Mouse (Mus musculus) neural tube, embryonic 11.5 days (tissue): ENCODE results near the gene Fdps. TPM values are rescaled to one million over a fixed set of nuclear protein-coding genes. Genes with fewer than 3 reads are reported as not detected.

Source experiments
- ATAC-seq: fragments of 200-750 bp; cut with Nextera tagmentation; 2 replicates; pipeline ENCODE4 v1.8.0; 2017; ENCODE audit warnings: moderate number of reproducible peaks, mild to moderate bottlenecking, moderate TSS enrichment, moderate library complexity; ENCODE audit not compliant: insufficient read depth, low FRiP score, low TSS enrichment
- DNase-seq: peaks from one replicate; pipeline ENCODE4 v3.0.0-alpha.2; 2015; ENCODE audit warnings: low spot score
- H3K27ac ChIP-seq: fragments of 300-500 bp; sonication (generic); 2 replicates; pipeline ENCODE4 v1.5.1; 2014; ENCODE audit warnings: low read depth, mild to moderate bottlenecking, low read length
- H3K27me3 ChIP-seq: fragments of 300-500 bp; sonication (generic); 2 replicates; pipeline ENCODE4 v1.6.1; 2014; ENCODE audit warnings: mild to moderate bottlenecking, low read length, mixed read lengths; ENCODE audit not compliant: control insufficient read depth, insufficient read depth
- H3K36me3 ChIP-seq: fragments of 300-500 bp; sonication (generic); 2 replicates; pipeline ENCODE4 v1.6.1; 2014; ENCODE audit warnings: mild to moderate bottlenecking, low read length, moderate library complexity, mixed read lengths; ENCODE audit not compliant: control insufficient read depth, insufficient read depth
- H3K4me1 ChIP-seq: fragments of 300-500 bp; sonication (generic); 2 replicates; pipeline ENCODE4 v1.6.1; 2014; ENCODE audit warnings: low read length, mixed read lengths; ENCODE audit not compliant: control insufficient read depth, insufficient read depth
- H3K4me2 ChIP-seq: fragments of 300-500 bp; sonication (generic); 2 replicates; pipeline ENCODE4 v1.6.1; 2014; ENCODE audit warnings: low read depth, mild to moderate bottlenecking, moderate library complexity
- H3K4me3 ChIP-seq: fragments of 300-500 bp; sonication (generic); 2 replicates; pipeline ENCODE4 v1.5.1; 2014; ENCODE audit warnings: low read depth, low read length
- H3K9ac ChIP-seq: fragments of 300-500 bp; sonication (generic); 2 replicates; pipeline ENCODE4 v1.6.1; 2014; ENCODE audit warnings: mild to moderate bottlenecking, low read length
- H3K9me3 ChIP-seq: fragments of 300-500 bp; sonication (generic); 2 replicates; pipeline ENCODE4 v1.6.1; 2016; ENCODE audit warnings: low read length; ENCODE audit not compliant: control insufficient read depth
- WGBS: fragments of 180-500 bp; shearing (Covaris S2); extraction: QIAGEN DNeasy Blood & Tissue Kit; methylation state at CpG from one replicate; pipeline ENCODE4 v1.1.7; 2014; 5-methylcytosine and 5-hydroxymethylcytosine counted together
- polyA plus RNA-seq: library from polyadenylated mRNA; unstranded; fragments of >200 nt; fragmentation: Nextera tagmentation; extraction: Ambion mirVana; gene quantifications from 2 replicates; pipeline ENCODE4 v1.2.1, GENCODE M21; 2014

Fdps gene
- 384 TPM in 2 replicates for polyA plus RNA-seq

- DNase-seq (peak; percentile 95), ATAC-seq (peak; percentile 99)
- Histone ChIP-seq H3K4me1 (peaks cover 15% of the 10 kb centered on the region), H3K27me3 (no peaks in the 10 kb centered on the region), H3K36me3 (peaks cover 7% of the 10 kb centered on the region), H3K4me2 (peak within 1 kb of the TSS; percentile 87), H3K27ac (0 out of 2 replicates have a peak within 1 kb of the TSS, but pooled peaks have one; percentile 46), H3K9ac (peak within 1 kb of the TSS; percentile 67), H3K4me3 (peak within 1 kb of the TSS; percentile 81), H3K9me3 (no peaks in the 10 kb centered on the region)
- under 1% methylated on average over 26 of the region's 26 CpGs for WGBS
Observed at GRCm38 (mm10) chr3:89101812-89102494, at the start of gene Fdps. Gene Fdps (minus strand): TSS chr3:89101959.

GRCm38 (mm10) chr3:89148567-89148966, 46.8 kb upstream of the Fdps start:
- WGBS = 79% methylated on average over 14 of the region's 14 CpGs
- peaks cover 2% of the 10 kb centered on the region; the same call in 1 of the 2 replicates for H3K27me3 ChIP-seq

GRCm38 (mm10) chr3:89147979-89148311, 46.2 kb upstream of the Fdps start:
- no peak for DNase-seq
- Histone ChIP-seq H3K9me3 (no peaks in the 10 kb centered on the region), H3K27ac (no peak overlapping the region), H3K27me3 (peaks cover 2% of the 10 kb centered on the region; the same call in 1 of the 2 replicates), H3K9ac (no peak overlapping the region), H3K4me2 (peak overlapping the region; percentile 32), H3K36me3 (no peaks in the 10 kb centered on the region), H3K4me3 (no peak overlapping the region), H3K4me1 (no peaks in the 10 kb centered on the region)
- no peak for ATAC-seq
- WGBS = 8% methylated on average over 15 of the region's 15 CpGs

More at GRCm38 (mm10) chr3:89148567-89148966, 46.8 kb upstream of the Fdps start:
- Histone ChIP-seq H3K4me1 (no peaks in the 10 kb centered on the region), H3K36me3 (no peaks in the 10 kb centered on the region), H3K4me3 (no peak overlapping the region), H3K9ac (no peak overlapping the region), H3K4me2 (no peak overlapping the region), H3K9me3 (no peaks in the 10 kb centered on the region), H3K27ac (no peak overlapping the region)
- ATAC-seq = no peak
- no peak for DNase-seq

- no peaks in the 10 kb centered on the region for H3K9me3 ChIP-seq
- H3K27me3 ChIP-seq = peaks cover 2% of the 10 kb centered on the region; the same call in 1 of the 2 replicates
- no peaks in the 10 kb centered on the region for H3K4me1 ChIP-seq
- H3K27ac ChIP-seq = no peak overlapping the region
- H3K4me3 ChIP-seq = no peak overlapping the region
- DNase-seq = no peak
- 25% methylated on average over 25 of the region's 26 CpGs for WGBS
- no peak for ATAC-seq
- peak overlapping the region; percentile 10; the same call in 1 of the 2 replicates for H3K9ac ChIP-seq
- peak overlapping the region; percentile 32 for H3K4me2 ChIP-seq
- no peaks in the 10 kb centered on the region for H3K36me3 ChIP-seq
Observed at GRCm38 (mm10) chr3:89147101-89147978, 45.6 kb upstream of the Fdps start.

- Histone ChIP-seq H3K4me3 (no peak overlapping the region), H3K27ac (no peak overlapping the region), H3K36me3 (no peaks in the 10 kb centered on the region), H3K9ac (no peak overlapping the region), H3K4me2 (no peak overlapping the region), H3K9me3 (no peaks in the 10 kb centered on the region), H3K4me1 (no peaks in the 10 kb centered on the region), H3K27me3 (peaks cover 2% of the 10 kb centered on the region; the same call in 1 of the 2 replicates)
- ATAC-seq (no peak), DNase-seq (no peak)
- 64% methylated on average over 8 of the region's 8 CpGs for WGBS
Observed at GRCm38 (mm10) chr3:89145566-89145965, 43.8 kb upstream of the Fdps start.

GRCm38 (mm10) chr3:89144821-89145220, 43.1 kb upstream of the Fdps start:
- H3K4me2 ChIP-seq = no peak overlapping the region
- H3K36me3 ChIP-seq = no peaks in the 10 kb centered on the region
- WGBS = 86% methylated on average over 10 of the region's 10 CpGs
- H3K4me1 ChIP-seq = no peaks in the 10 kb centered on the region
- no peak for ATAC-seq
- H3K9me3 ChIP-seq = no peaks in the 10 kb centered on the region
- no peak overlapping the region for H3K9ac ChIP-seq
- H3K4me3 ChIP-seq = no peak overlapping the region
- H3K27ac ChIP-seq = no peak overlapping the region
- no peak for DNase-seq
- H3K27me3 ChIP-seq = peaks cover 2% of the 10 kb centered on the region; the same call in 1 of the 2 replicates

- 35% methylated on average over 9 of the region's 9 CpGs for WGBS
- Histone ChIP-seq H3K27me3 (no peaks in the 10 kb centered on the region; the same call in 1 of the 2 replicates), H3K4me2 (no peak overlapping the region), H3K4me1 (no peaks in the 10 kb centered on the region), H3K36me3 (no peaks in the 10 kb centered on the region), H3K27ac (no peak overlapping the region), H3K4me3 (no peak overlapping the region), H3K9me3 (no peaks in the 10 kb centered on the region), H3K9ac (peak overlapping the region; percentile 10; the same call in 1 of the 2 replicates)
- DNase-seq (no peak), ATAC-seq (no peak)
Observed at GRCm38 (mm10) chr3:89136365-89136764, 34.6 kb upstream of the Fdps start.

GRCm38 (mm10) chr3:89135958-89136357, 34.2 kb upstream of the Fdps start, which contains the start of gene Pklr:
Gene Pklr (plus strand): TSS chr3:89136142.
- ATAC-seq (no peak), DNase-seq (no peak)
- Histone ChIP-seq H3K27me3 (no peaks in the 10 kb centered on the region; the same call in 1 of the 2 replicates), H3K9me3 (no peaks in the 10 kb centered on the region), H3K36me3 (no peaks in the 10 kb centered on the region), H3K4me3 (no peak within 1 kb of the TSS), H3K27ac (no peak within 1 kb of the TSS), H3K9ac (peak within 1 kb of the TSS; percentile 10; the same call in 1 of the 2 replicates), H3K4me1 (no peaks in the 10 kb centered on the region), H3K4me2 (no peak within 1 kb of the TSS)
- WGBS = 60% methylated on average over 3 of the region's 3 CpGs
